Mouse (Mus musculus) heart, postnatal 4 days (tissue): ENCODE results near the gene Olfml2a. TPM values are rescaled to one million over a fixed set of nuclear protein-coding genes. Genes with fewer than 3 reads are reported as not detected.

ENCODE experiments used
- DNase-seq: peaks from one replicate; pipeline ENCODE4 v3.0.0; 2021
- total RNA-seq, 2 experiments: library from RNA; stranded (reverse); gene quantifications; 2 replicates each; pipeline ENCODE4 v1.2.3; 2021

Gene Olfml2a
- total RNA-seq, 2 experiments from 2014 or later = 18.3 to 18.5 TPM

- DNase-seq = no peak
Observed at GRCm38 (mm10) chr2:38939047-38939446, 7.3 kb downstream of the Olfml2a start.

- no peak for DNase-seq
Observed at GRCm38 (mm10) chr2:38941426-38941825, 9.6 kb downstream of the Olfml2a start.

- no peak for DNase-seq
Observed at GRCm38 (mm10) chr2:38941898-38942297, 10.1 kb downstream of the Olfml2a start.

GRCm38 (mm10) chr2:38943161-38943560 lies 11.4 kb downstream of the Olfml2a start:
- DNase-seq = no peak

- no peak for DNase-seq
Observed at GRCm38 (mm10) chr2:38943977-38944376, 12.2 kb downstream of the Olfml2a start.

GRCm38 (mm10) chr2:38944460-38945161 lies 12.8 kb downstream of the Olfml2a start:
- DNase-seq = peak; percentile 53

GRCm38 (mm10) chr2:38947566-38947965 lies 15.8 kb downstream of the Olfml2a start:
- DNase-seq = peak; percentile 41

GRCm38 (mm10) chr2:38950281-38950719 lies 18.5 kb downstream of the Olfml2a start:
- peak; percentile 95 for DNase-seq

GRCm38 (mm10) chr2:38953152-38953883 lies 21.5 kb downstream of the Olfml2a start:
- DNase-seq = peak; percentile 62

GRCm38 (mm10) chr2:38956062-38956461 lies 24.3 kb downstream of the Olfml2a start:
- no peak for DNase-seq

- no peak for DNase-seq
Observed at GRCm38 (mm10) chr2:38957671-38958223, 26.0 kb downstream of the Olfml2a start.

GRCm38 (mm10) chr2:38964198-38964597 lies 32.4 kb downstream of the Olfml2a start:
- no peak for DNase-seq

GRCm38 (mm10) chr2:38969650-38970049 lies 37.9 kb downstream of the Olfml2a start:
- no peak for DNase-seq

GRCm38 (mm10) chr2:38970057-38970456 lies 38.3 kb downstream of the Olfml2a start:
- DNase-seq = no peak

GRCm38 (mm10) chr2:38973223-38973622 lies 41.4 kb downstream of the Olfml2a start:
- DNase-seq = no peak

- DNase-seq = peak; percentile 40
Observed at GRCm38 (mm10) chr2:38973701-38974100, 41.9 kb downstream of the Olfml2a start.

GRCm38 (mm10) chr2:38974171-38974570 lies 42.4 kb downstream of the Olfml2a start:
- DNase-seq = no peak

- DNase-seq = no peak
Observed at GRCm38 (mm10) chr2:38975181-38975580, 43.4 kb downstream of the Olfml2a start.

GRCm38 (mm10) chr2:38975941-38976805 lies 44.4 kb downstream of the Olfml2a start:
- no peak for DNase-seq

GRCm38 (mm10) chr2:38977837-38978236 lies 46.1 kb downstream of the Olfml2a start:
- DNase-seq = no peak

GRCm38 (mm10) chr2:38983456-38983855 lies 51.7 kb downstream of the Olfml2a start:
- DNase-seq = no peak

GRCm38 (mm10) chr2:38986580-38986979 lies 54.8 kb downstream of the Olfml2a start:
- peak; percentile 70 for DNase-seq

- DNase-seq = no peak
Observed at GRCm38 (mm10) chr2:38987371-38987770, 55.6 kb downstream of the Olfml2a start.
